Comparison of ENCODE assay signal across 19 mouse cellular contexts in genomic region chr9:122863731-122864130, GRCm38 (mm10). TPM values are rescaled to one million over a fixed set of nuclear protein-coding genes. Genes with fewer than 3 reads are reported as not detected.
A peak's percentile ranks its signal among the peaks of the same experiment; 100 is the strongest.
DNase-seq lines count a peak whose midpoint lies in the region; ATAC-seq lines count a peak whose summit lies in the region.
"Had no signal": no experiment of that assay in that cellular context is flagged by ENCODE, and none has a peak within 500 bp of the region (broad histone marks: within the 10 kb centered on the region; RNA-seq: fewer than 3 reads in every experiment).

No protein-coding gene starts in this region.

- H3K9ac ChIP-seq in heart, embryonic 15.5 days, result no peak overlapping the region
- H3K9ac ChIP-seq in liver, embryonic 12.5 days, result 0 out of 2 replicates have a peak overlapping the region, but pooled peaks have one; percentile 82
- H3K9ac ChIP-seq in liver, embryonic 11.5 days (ENCODE audit: low read depth, low read length), result no peak overlapping the region
- H3K9ac ChIP-seq in liver, embryonic 15.5 days, result no peak overlapping the region
- H3K9ac ChIP-seq: forebrain, embryonic 13.5 days; hindbrain, embryonic 12.5 days had no signal

- no peak overlapping the region for H3K4me3 ChIP-seq in heart, embryonic 15.5 days
- H3K4me3 ChIP-seq in liver, embryonic 12.5 days, result no peak overlapping the region
- H3K4me3 ChIP-seq in liver, embryonic 11.5 days (ENCODE audit: low read depth, low read length), result no peak overlapping the region
- 0 out of 2 replicates have a peak overlapping the region, but pooled peaks have one; percentile 86 for H3K4me3 ChIP-seq in embryonic facial prominence, embryonic 10.5 days
- no peak overlapping the region for H3K4me3 ChIP-seq in liver, embryonic 15.5 days (replicated peaks)
- H3K4me3 ChIP-seq: hindbrain, embryonic 12.5 days had no signal

- DNase-seq in heart, adult 11 months, result no peak
- DNase-seq in liver, embryonic 11.5 days (ENCODE audit: low spot score), result no peak
- no peak for DNase-seq in embryonic facial prominence, embryonic 10.5 days (ENCODE audit: low spot score)
- DNase-seq in cerebellum, adult 9-10 months, result no peak
- no peak for DNase-seq in left cerebral cortex, postnatal 14 days (ENCODE audit: low spot score in 2 of 2)
- DNase-seq: adrenal gland, adult 8-10 months; cerebellum, postnatal 14 days; kidney, postnatal 10 days; thymus, adult 18-20 months had no signal

- H3K4me1 ChIP-seq in heart, embryonic 15.5 days (replicated peaks), result peaks cover 15% of the 10 kb centered on the region
- peaks cover 25% of the 10 kb centered on the region for H3K4me1 ChIP-seq in liver, embryonic 12.5 days
- H3K4me1 ChIP-seq in liver, embryonic 11.5 days (replicated peaks; ENCODE audit: control insufficient read depth, insufficient read depth, low read length), result peaks cover 8% of the 10 kb centered on the region
- peaks cover 18% of the 10 kb centered on the region for H3K4me1 ChIP-seq in embryonic facial prominence, embryonic 10.5 days
- peaks cover 24% of the 10 kb centered on the region for H3K4me1 ChIP-seq in liver, embryonic 15.5 days (replicated peaks)

- ATAC-seq in heart, embryonic 15.5 days (replicated peaks; ENCODE audit: insufficient number of reproducible peaks, insufficient read depth, low FRiP score, low read depth), result no peak
- ATAC-seq in liver, embryonic 12.5 days, result no peak
- no peak for ATAC-seq in liver, embryonic 11.5 days (replicated peaks; ENCODE audit: low FRiP score)
- ATAC-seq in liver, embryonic 15.5 days (ENCODE audit: insufficient read depth), result no peak
- ATAC-seq: CD4-positive, CD25-positive, alpha-beta regulatory T cell, adult 4 months; forebrain, embryonic 13.5 days; Patski had no signal

- H3K27me3 ChIP-seq in heart, embryonic 15.5 days, result no peaks in the 10 kb centered on the region
- H3K27me3 ChIP-seq in liver, embryonic 12.5 days (replicated peaks), result no peaks in the 10 kb centered on the region
- no peaks in the 10 kb centered on the region for H3K27me3 ChIP-seq in liver, embryonic 11.5 days (replicated peaks; ENCODE audit: control insufficient read depth, insufficient read depth, low read length)
- H3K27me3 ChIP-seq in embryonic facial prominence, embryonic 10.5 days (replicated peaks; ENCODE audit: low read depth, poor library complexity, severe bottlenecking), result no peaks in the 10 kb centered on the region
- H3K27me3 ChIP-seq in liver, embryonic 15.5 days, result no peaks in the 10 kb centered on the region
- H3K27me3 ChIP-seq: hindbrain, embryonic 12.5 days; limb, embryonic 15.5 days; Patski had no signal

- peaks cover 21% of the 10 kb centered on the region; the same call in 1 of the 2 replicates for H3K9me3 ChIP-seq in heart, embryonic 15.5 days (replicated peaks)
- peaks cover 42% of the 10 kb centered on the region for H3K9me3 ChIP-seq in liver, embryonic 12.5 days (replicated peaks)
- H3K9me3 ChIP-seq in liver, embryonic 11.5 days (ENCODE audit: control insufficient read depth, low read length), result peaks cover 31% of the 10 kb centered on the region
- peaks cover 30% of the 10 kb centered on the region for H3K9me3 ChIP-seq in embryonic facial prominence, embryonic 10.5 days
- peaks cover 20% of the 10 kb centered on the region for H3K9me3 ChIP-seq in liver, embryonic 15.5 days (replicated peaks)
- H3K9me3 ChIP-seq: limb, embryonic 15.5 days had no signal

- peak overlapping the region; percentile 66 for H3K4me2 ChIP-seq in heart, embryonic 15.5 days
- peak overlapping the region; percentile 77 for H3K4me2 ChIP-seq in liver, embryonic 12.5 days
- H3K4me2 ChIP-seq in liver, embryonic 11.5 days, result no peak overlapping the region
- peak overlapping the region; percentile 66; the same call in 1 of the 2 replicates for H3K4me2 ChIP-seq in liver, embryonic 15.5 days

- no peak overlapping the region for H3K27ac ChIP-seq in heart, embryonic 15.5 days
- no peak overlapping the region for H3K27ac ChIP-seq in liver, embryonic 12.5 days
- H3K27ac ChIP-seq in liver, embryonic 11.5 days (ENCODE audit: low read depth, low read length), result no peak overlapping the region
- no peak overlapping the region for H3K27ac ChIP-seq in embryonic facial prominence, embryonic 10.5 days (replicated peaks)
- no peak overlapping the region for H3K27ac ChIP-seq in liver, embryonic 15.5 days (replicated peaks)
- H3K27ac ChIP-seq: forebrain, embryonic 13.5 days; hindbrain, embryonic 12.5 days; limb, embryonic 15.5 days had no signal

- H3K36me3 ChIP-seq in heart, embryonic 15.5 days, result peaks cover 41% of the 10 kb centered on the region
- H3K36me3 ChIP-seq in liver, embryonic 12.5 days, result peaks cover 47% of the 10 kb centered on the region
- H3K36me3 ChIP-seq in liver, embryonic 11.5 days (ENCODE audit: control insufficient read depth, insufficient read depth, low read length), result peaks cover 40% of the 10 kb centered on the region
- H3K36me3 ChIP-seq in embryonic facial prominence, embryonic 10.5 days (replicated peaks), result peaks cover 45% of the 10 kb centered on the region
- peaks cover 39% of the 10 kb centered on the region for H3K36me3 ChIP-seq in liver, embryonic 15.5 days (replicated peaks)

- WGBS in heart, embryonic 15.5 days, result 29% methylated on average over 2 of the region's 2 CpGs
- WGBS in liver, embryonic 12.5 days (ENCODE audit: insufficient replicate concordance), result 69% methylated on average over 2 of the region's 2 CpGs
- 66% methylated on average over 2 of the region's 2 CpGs for WGBS in liver, embryonic 11.5 days
- 90% methylated on average over 2 of the region's 2 CpGs for WGBS in embryonic facial prominence, embryonic 10.5 days
- 64% methylated on average over 2 of the region's 2 CpGs for WGBS in liver, embryonic 15.5 days (ENCODE audit: insufficient replicate concordance)

- intact Hi-C loops in left cerebral cortex, postnatal 14 days (cut with DNase I), result no loop called here

RNA-seq across cellular contexts. Expression of gene Zfp445, which starts 2.1 kb away (rescaled TPM):
- 33.1 and 41.2 TPM in 2 replicates for polyA plus RNA-seq in heart, embryonic 15.5 days (2015; fragmentation: Nextera tagmentation; extraction: Ambion mirVana)
- polyA plus RNA-seq in liver, embryonic 12.5 days (2016; fragmentation: Nextera tagmentation; extraction: Ambion mirVana), result 32.7 and 32.9 TPM in 2 replicates
- 43.5 and 50.2 TPM in 2 replicates for polyA plus RNA-seq in liver, embryonic 11.5 days (2014; fragmentation: Nextera tagmentation; extraction: Ambion mirVana)
- polyA plus RNA-seq in embryonic facial prominence, embryonic 10.5 days (2016; fragmentation: Nextera tagmentation; extraction: Ambion mirVana), result 84.8 and 85.6 TPM in 2 replicates
- polyA plus RNA-seq in liver, embryonic 15.5 days (2015; fragmentation: Nextera tagmentation; extraction: Ambion mirVana), result 16.6 and 16.8 TPM in 2 replicates
- 100 to 1,000 TPM; 150 to 160 TPM for total RNA-seq in left cerebral cortex, postnatal 14 days (2021)

RNA-seq across cellular contexts. Expression of gene Gm35549, which starts 19.9 kb away (rescaled TPM):
- polyA plus RNA-seq in heart, embryonic 15.5 days (2015; fragmentation: Nextera tagmentation; extraction: Ambion mirVana), result 0.29 and 0.42 TPM in 2 replicates
- 0.21 TPM in 1 of 2 replicates, not detected in the other for polyA plus RNA-seq in liver, embryonic 12.5 days (2016; fragmentation: Nextera tagmentation; extraction: Ambion mirVana)
- polyA plus RNA-seq in liver, embryonic 11.5 days (2014; fragmentation: Nextera tagmentation; extraction: Ambion mirVana), result not detected in 2 replicates
- 0.26 TPM in 1 of 2 replicates, not detected in the other for polyA plus RNA-seq in embryonic facial prominence, embryonic 10.5 days (2016; fragmentation: Nextera tagmentation; extraction: Ambion mirVana)
- polyA plus RNA-seq in liver, embryonic 15.5 days (2015; fragmentation: Nextera tagmentation; extraction: Ambion mirVana), result not detected in 2 replicates
- total RNA-seq in left cerebral cortex, postnatal 14 days (2021), result not detected
- total RNA-seq: adrenal gland, adult 8-10 months; layer of hippocampus, postnatal 14 days had no signal
- polyA plus RNA-seq: forebrain, embryonic 13.5 days; spleen, adult 2 months had no signal

RNA-seq across cellular contexts. Expression of gene Zkscan7, which starts 21.8 kb away (rescaled TPM):
- 1.9 and 2.6 TPM in 2 replicates for polyA plus RNA-seq in heart, embryonic 15.5 days (2015; fragmentation: Nextera tagmentation; extraction: Ambion mirVana)
- polyA plus RNA-seq in liver, embryonic 12.5 days (2016; fragmentation: Nextera tagmentation; extraction: Ambion mirVana), result 0.66 and 0.77 TPM in 2 replicates
- 1.1 and 2.0 TPM in 2 replicates for polyA plus RNA-seq in liver, embryonic 11.5 days (2014; fragmentation: Nextera tagmentation; extraction: Ambion mirVana)
- 3.2 and 3.6 TPM in 2 replicates for polyA plus RNA-seq in embryonic facial prominence, embryonic 10.5 days (2016; fragmentation: Nextera tagmentation; extraction: Ambion mirVana)
- polyA plus RNA-seq in liver, embryonic 15.5 days (2015; fragmentation: Nextera tagmentation; extraction: Ambion mirVana), result 0.68 and 0.90 TPM in 2 replicates
- total RNA-seq in left cerebral cortex, postnatal 14 days (2021), result 1 to 10 TPM; 4.8 to 5.6 TPM

RNA-seq across cellular contexts. Expression of gene Tcaim, which starts 58.4 kb away (rescaled TPM):
- polyA plus RNA-seq in heart, embryonic 15.5 days (2015; fragmentation: Nextera tagmentation; extraction: Ambion mirVana), result 5.3 and 6.1 TPM in 2 replicates
- polyA plus RNA-seq in liver, embryonic 12.5 days (2016; fragmentation: Nextera tagmentation; extraction: Ambion mirVana), result 2.8 and 3.0 TPM in 2 replicates
- polyA plus RNA-seq in liver, embryonic 11.5 days (2014; fragmentation: Nextera tagmentation; extraction: Ambion mirVana), result 2.8 and 4.8 TPM in 2 replicates
- 4.2 and 5.7 TPM in 2 replicates for polyA plus RNA-seq in embryonic facial prominence, embryonic 10.5 days (2016; fragmentation: Nextera tagmentation; extraction: Ambion mirVana)
- polyA plus RNA-seq in liver, embryonic 15.5 days (2015; fragmentation: Nextera tagmentation; extraction: Ambion mirVana), result 1.9 and 2.3 TPM in 2 replicates
- total RNA-seq in left cerebral cortex, postnatal 14 days (2021), result 10 to 100 TPM; 15.1 to 15.2 TPM

RNA-seq across cellular contexts. Expression of gene Zfp105, which starts 59.1 kb away (rescaled TPM):
- polyA plus RNA-seq in heart, embryonic 15.5 days (2015; fragmentation: Nextera tagmentation; extraction: Ambion mirVana), result 9.4 and 9.6 TPM in 2 replicates
- 4.3 and 4.9 TPM in 2 replicates for polyA plus RNA-seq in liver, embryonic 12.5 days (2016; fragmentation: Nextera tagmentation; extraction: Ambion mirVana)
- polyA plus RNA-seq in liver, embryonic 11.5 days (2014; fragmentation: Nextera tagmentation; extraction: Ambion mirVana), result 11.1 and 11.6 TPM in 2 replicates
- polyA plus RNA-seq in embryonic facial prominence, embryonic 10.5 days (2016; fragmentation: Nextera tagmentation; extraction: Ambion mirVana), result 32.4 and 33.8 TPM in 2 replicates
- 1.5 and 1.8 TPM in 2 replicates for polyA plus RNA-seq in liver, embryonic 15.5 days (2015; fragmentation: Nextera tagmentation; extraction: Ambion mirVana)
- total RNA-seq in left cerebral cortex, postnatal 14 days (2021), result 1 to 10 TPM; 6.0 to 6.3 TPM
- polyA plus RNA-seq: CD4-positive, CD25-positive, alpha-beta regulatory T cell, adult 4 months had no signal
